Mouse (Mus musculus) retina, postnatal 7 days (tissue): ENCODE data around the gene Mapkapk2.
"Not testable (repeated sequence)": the region's sequence is repeated elsewhere in the genome, so short reads cannot be mapped to it uniquely, and the experiment has no call there.

Experiments
- DNase-seq: peaks from one replicate; pipeline ENCODE4 v3.0.0-alpha.2; 2012; ENCODE audit warnings: low read depth, low spot score

The Mapkapk2 gene

DNA sequence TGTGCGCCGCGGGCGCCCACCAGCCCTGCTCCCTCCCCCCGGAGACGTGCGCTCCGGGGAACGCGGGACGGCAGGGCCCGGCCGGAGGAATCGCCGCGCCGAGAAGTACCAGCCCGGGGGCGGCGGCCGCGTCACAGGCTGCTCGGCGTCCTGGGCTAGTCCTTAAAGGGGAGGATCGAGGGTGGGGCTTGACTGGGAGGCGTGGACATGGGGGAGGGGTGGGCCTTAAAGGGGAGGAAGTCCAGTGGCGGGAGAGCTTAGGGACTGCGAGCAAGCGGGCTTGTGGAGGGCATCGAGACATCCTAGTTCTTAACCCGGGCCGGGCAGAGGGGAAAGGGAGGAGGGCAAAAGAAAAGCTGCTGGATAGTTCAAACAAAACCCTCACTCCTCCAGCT, at the start of gene Mapkapk2:
Gene Mapkapk2 (minus strand): TSS at position 127 of the 395 bp plus-strand sequence.
- peak; percentile 89 for DNase-seq

DNA sequence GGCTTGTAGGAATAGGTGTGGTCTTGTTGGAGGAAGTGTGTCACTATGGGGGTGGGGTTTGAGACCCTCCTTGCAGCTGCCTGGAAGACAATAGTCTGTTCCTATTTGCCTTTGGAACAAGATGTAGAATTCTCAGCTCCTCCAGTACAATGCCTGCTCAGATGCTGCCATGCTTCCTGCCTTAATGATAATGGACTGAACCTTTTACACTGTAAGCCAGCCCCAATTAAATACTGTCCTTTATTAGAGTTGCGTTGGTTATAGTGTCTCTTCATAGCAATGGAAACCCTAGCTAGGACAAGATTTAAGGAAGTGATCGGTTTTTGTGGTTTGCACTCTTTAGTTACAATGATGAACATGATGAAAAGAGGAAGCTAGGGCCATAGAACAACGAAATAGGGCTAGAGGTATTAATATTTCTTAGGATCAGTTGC, 48.6 kb upstream of the Mapkapk2 start:
- no peak for DNase-seq

GRCm38 (mm10) chr1:131145222-131145621, 47.6 kb upstream of the Mapkapk2 start:
- not testable (repeated sequence) for DNase-seq

DNA sequence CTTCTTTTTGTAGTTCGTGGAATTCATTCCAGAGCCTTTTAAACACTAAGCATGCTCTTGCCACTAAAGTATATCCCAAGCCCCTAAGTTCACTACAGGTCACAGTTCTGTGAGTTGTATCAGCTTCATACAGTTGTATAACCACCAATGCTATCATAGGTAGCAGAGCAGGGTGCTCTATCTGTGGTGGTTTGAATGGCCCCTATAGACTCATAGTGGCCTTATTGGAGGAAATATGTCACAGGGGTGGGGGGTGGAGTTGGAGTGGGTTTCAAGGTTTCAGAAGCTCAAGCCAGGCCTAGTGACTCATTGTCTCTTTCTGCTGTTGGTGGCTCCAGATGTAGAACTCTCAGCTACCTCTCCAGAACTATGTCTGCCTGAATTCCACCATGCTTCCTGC, 44.8 kb upstream of the Mapkapk2 start:
- DNase-seq, result no peak

DNA sequence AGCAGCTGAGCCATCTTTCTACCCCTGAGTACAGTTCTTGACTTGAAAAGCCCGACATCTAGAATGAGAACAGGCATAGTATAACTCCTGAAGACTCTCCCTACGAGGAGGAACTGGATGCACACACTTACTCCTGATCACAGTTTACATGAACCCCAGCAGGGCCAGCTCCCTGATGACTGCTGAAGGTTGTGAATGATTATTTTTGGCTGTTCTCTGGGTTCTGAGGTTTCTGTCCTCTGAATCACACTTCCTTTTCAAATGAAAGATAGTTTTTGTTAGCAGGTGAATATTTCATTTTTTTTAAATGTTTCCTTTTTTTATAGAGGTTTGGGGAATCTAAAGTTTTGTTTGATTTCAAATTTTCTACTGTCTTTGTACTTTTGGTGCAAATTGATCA, 43.8 kb upstream of the Mapkapk2 start:
- no peak for DNase-seq

GRCm38 (mm10) chr1:131139102-131140095, 41.8 kb upstream of the Mapkapk2 start:
- DNase-seq, result no peak

DNA sequence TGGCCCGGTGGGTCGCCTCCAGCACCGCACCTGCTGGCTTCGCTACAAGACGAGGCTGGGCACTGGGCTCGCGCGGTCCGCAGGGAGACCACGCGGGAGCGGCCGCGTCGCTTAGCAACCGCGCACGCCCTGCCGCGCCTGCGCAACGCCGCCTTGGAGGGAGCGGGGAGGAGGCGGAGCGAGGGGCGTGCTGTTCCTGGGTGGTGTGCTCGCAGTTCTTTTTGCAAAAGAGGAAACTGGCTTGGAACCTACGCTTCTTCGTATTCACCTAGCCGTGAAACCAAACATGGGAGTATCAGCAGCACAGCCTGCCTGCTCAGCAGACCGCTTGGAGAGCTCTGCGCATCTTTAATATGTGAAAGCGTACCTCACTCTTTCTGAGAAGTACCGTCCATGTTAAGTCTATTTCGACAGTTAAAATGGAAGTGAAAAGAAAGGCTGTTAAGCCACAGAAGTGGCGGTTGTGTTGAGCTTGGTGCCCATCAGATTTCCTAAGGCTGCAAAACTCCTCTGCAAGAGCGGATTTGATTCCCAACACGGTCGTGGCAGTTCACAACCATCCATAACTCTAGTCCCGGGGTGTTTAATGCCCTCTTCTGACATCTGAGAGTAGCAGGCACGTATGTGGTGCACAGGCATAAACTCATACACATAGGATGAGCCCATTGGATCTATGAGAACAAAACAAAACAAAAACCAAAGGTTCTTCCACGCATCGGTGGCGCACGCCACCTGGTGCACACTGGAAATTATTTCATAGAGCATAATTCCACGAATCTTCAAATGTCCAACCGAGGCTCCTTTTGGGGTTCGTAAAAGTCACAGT, 40.8 kb upstream of the Mapkapk2 start, which contains the start of gene Dyrk3:
Gene Dyrk3 (minus strand): TSS at position 150 of the 826 bp plus-strand sequence.
- DNase-seq, result peak; percentile 90

- no peak for DNase-seq
Measured at GRCm38 (mm10) chr1:131137717-131138118, 40.1 kb upstream of the Mapkapk2 start.

GRCm38 (mm10) chr1:131137111-131137510, 39.5 kb upstream of the Mapkapk2 start:
- no peak for DNase-seq

GRCm38 (mm10) chr1:131135960-131136629, 38.5 kb upstream of the Mapkapk2 start:
- DNase-seq, result no peak

DNA sequence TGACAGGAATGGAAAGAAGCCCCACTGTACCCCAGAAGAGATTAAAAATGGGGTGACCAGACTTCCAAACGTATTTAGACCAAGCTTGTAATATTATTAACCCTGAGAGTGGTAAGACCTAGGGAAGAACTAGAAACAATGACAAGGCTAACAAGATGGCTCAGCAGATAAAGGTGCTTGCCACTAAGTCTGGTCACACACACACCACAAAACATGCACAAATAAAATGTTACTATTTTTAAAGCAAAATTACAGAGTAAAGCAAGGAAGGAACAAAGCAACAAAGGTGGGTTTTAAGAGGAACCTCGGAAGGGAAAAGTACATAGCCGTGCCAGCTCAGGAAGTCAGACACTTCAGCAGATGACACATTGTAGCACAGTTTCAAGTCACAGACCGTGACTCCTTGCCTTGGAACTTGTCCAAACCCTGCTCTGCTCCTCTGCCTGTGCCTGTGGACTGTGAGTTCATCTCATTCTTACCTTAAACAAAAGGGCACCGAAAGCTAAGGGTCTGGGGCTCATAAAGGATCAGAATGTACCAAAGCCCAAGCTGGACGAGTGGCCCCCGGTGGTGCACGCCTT, 37.4 kb upstream of the Mapkapk2 start:
- DNase-seq, result no peak

GRCm38 (mm10) chr1:131134231-131134630, 36.6 kb upstream of the Mapkapk2 start:
- no peak for DNase-seq

GRCm38 (mm10) chr1:131125987-131126744, 28.5 kb upstream of the Mapkapk2 start:
- DNase-seq, result no peak

DNA sequence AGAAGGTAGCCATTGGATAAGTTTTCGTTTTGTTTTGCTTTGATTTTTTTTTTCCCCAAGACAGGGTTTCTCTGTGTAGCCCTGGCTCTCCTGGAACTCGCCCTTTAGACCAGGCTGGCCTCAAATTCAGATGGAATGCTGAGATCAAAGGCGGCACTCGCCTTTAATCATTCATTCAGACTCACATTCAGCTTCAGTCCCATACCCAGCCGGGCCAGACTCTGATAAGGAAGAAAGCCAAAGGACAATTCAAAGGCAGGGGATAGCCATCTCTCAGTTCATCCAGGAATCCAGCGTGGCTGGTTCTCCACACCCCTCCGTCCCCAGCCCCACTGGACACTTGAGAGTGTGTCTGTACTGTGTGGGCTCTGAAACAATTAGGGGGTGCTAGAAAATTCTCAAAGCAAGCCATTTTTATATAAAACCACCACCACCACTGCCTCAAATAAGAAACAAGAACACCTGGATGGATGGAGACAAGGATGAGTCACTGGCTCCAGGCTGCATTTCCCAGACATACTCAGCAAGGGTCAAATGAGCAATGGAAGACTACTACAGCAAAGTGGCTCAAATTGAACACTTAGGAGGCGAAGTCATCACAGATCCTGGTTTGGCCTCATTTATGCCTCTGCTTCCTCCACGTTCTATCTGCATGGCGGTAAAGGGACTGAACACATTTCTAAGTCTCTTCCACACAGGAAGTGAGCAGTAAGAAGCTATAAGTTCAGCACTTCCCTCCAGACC, 26.1 kb upstream of the Mapkapk2 start:
- DNase-seq, result no peak

DNA sequence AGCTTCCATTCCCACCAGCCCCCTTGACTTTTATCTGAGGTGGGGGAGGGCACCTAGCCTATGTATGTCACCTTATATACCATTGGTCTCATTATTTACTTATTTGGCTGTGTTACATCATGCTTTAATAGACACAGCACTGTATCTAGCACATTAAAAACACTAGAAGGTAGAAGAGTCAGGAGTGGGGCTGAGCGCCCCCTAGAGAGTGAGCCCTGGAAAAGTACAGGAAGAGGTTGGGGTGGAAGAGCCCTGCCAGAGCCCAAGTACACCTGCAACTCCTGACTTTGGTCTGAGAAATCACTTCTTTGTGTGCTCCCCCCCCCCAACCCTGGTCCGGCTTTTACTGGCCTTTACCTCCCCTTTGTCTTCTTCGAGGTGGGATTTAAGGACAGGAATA, 24.4 kb upstream of the Mapkapk2 start:
- DNase-seq, result no peak

DNA sequence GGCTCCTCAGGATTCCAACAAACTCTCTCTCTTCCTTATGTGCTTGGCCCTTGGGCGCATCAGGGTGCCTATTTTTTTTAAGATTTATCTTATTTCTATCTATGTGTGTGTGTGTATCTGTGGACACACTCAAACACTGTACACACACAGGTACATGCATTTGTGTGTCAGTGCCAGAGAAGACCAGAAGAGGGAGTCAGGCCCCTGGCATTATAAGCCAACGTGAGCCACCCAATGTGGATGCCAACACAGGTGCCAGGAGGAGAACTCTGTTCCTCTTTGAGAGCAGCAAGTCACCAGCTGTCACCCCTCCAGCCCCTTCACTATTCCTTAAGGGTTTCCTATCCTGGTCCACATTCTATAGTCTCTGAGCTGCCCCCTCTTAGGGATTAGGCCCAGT, 21.4 kb upstream of the Mapkapk2 start:
- no peak for DNase-seq

DNA sequence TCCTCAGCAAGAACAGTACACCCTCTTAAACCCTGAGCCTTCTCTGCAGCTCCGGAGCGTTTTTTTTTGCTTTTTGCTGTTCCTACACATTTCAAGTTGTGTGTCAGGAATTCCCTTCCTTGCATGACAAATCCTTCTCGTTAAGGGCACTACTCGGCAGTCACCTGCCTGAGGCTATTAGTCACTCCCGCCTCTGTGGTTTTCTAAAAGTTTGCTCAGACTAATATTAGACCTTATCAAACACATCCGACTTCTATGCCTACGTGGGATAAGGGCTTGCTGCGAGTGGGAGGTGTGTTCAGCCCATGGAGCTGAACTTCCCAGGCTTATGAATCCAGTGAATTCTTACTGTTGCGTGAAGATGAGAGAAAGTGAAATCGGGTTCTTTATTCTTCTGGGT, 20.9 kb upstream of the Mapkapk2 start:
- no peak for DNase-seq

GRCm38 (mm10) chr1:131116430-131117011, 18.9 kb upstream of the Mapkapk2 start:
- no peak for DNase-seq

GRCm38 (mm10) chr1:131115932-131116331, 18.3 kb upstream of the Mapkapk2 start:
- peak; percentile 54 for DNase-seq
